Mouse (Mus musculus) gastrocnemius, postnatal 36 days (tissue): ENCODE measurements around the gene Vps54. TPM values are rescaled to one million over a fixed set of nuclear protein-coding genes. Genes with fewer than 3 reads are reported as not detected.
A peak's percentile ranks its signal among the peaks of the same experiment; 100 is the strongest.
"Not testable (repeated sequence)": the region's sequence is repeated elsewhere in the genome, so short reads cannot be mapped to it uniquely, and the experiment has no call there.

Experiments used
- DNase-seq, 2 experiments: peaks; one replicate each; pipeline ENCODE4 v3.0.0; 2022
- intact Hi-C: fragments of 180-260 bp; cut with DNase I; formaldehyde crosslinking; loops from one replicate; pipeline ENCODE4 v1.15.1; 2025
- total RNA-seq, 2 experiments: library from RNA; stranded (reverse); gene quantifications; 2 replicates each; pipeline ENCODE4 v1.2.3; 2021

Vps54 gene
- total RNA-seq, 2 experiments from 2014 or later = 16.3 to 16.8 TPM

DNA sequence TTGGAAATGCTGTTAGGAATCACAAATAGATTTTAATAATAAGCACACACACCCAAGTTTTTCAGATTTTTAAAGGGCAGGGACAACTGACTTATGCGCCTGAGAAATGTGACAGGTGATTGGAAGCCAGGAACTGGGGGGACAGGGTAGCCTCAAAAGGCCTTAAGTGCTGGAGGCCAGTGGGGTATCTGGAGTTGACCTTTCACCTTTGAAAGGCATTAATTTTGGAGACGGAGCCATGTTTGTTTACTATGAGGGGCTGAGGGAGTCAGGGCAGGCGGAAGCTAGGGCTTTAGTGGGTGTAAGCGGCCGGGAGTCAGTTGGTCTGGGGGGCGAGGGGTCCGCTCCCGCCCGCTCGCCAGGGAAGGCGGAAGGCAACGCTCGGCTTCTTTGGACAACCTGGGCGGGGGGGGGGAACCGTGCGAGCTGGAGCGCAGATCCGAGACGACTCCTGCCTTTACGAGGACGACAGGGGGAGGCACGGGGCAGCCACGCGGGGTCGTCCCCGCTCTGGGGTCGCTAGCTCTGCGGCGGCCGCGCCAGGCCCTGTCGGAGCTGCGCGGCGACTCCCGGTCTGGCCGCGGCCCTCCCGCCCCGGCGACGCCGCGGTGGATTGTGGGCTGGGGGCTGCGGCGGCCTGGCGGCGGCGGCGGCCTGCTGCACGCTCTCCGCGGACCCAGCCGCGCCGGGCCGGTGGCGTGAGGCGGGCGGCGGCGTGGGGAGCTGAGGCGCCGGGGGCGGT lies 631 bp upstream of the Vps54 start:
- intact Hi-C loops = loop anchor here (10.0 kb wide), 1 partner anchor 144 kb away; the partner anchor contains the start of gene Peli1
- peak in 1 of 2 experiments; percentile 55 for DNase-seq

DNA sequence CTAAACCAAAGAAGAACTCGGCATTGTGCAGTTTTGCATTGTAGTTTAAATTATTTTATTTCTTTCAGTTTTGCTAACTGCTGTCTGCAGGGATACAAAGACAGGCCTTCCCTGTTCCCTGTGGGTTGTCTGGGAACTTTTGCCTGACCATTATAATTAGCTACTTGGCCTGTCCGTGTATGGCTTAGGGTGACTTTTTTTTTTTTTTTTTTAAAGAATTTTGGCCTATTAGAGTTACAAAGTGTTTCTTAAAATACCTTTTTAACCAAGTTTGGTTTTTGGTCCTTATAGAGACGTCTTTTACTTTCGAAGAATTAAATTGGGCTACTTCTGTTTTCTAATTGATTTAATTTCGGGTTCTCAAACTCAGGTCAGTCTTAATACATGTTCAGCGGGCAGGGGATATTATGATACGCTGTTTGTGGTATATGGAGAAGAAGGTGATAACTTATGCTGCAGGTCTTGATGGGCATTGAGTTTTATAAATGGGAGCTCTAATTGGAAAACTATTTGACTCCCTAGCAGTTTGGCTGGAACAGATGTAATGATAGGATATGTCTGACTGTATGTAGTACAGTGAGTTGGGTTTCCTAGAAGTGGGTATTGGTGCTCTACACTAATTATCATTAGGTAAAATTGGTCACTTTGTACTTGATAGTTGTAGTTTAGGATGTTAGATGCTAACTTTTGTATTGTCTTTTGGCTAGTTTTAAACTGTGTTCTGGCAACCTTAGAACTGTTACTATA lies 855 bp downstream of the Vps54 start:
- DNase-seq = no peak
- intact Hi-C loops = loop anchor here (10.0 kb wide), 1 partner anchor 145 kb away; the partner anchor contains the start of gene Peli1

DNA sequence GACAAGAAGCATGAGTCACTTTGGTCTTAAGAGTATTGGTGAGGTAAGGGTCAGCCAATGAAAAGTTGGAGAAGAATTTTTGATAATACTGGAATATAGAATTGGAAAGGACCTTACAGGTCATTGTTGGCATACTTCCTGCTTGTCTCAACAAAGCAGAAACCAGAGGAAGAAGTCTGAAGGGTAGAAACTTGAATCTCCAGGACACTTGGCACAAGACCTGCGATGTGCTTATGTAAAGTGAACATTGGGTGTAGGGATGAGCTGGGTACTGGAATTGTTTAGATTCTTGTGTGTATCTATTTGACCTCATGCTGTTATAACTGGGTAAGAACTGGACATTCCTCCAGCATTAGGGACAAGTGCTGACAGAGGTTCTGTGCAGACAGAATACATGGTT lies 2.3 kb downstream of the Vps54 start:
- intact Hi-C loops = no loop called here

DNA sequence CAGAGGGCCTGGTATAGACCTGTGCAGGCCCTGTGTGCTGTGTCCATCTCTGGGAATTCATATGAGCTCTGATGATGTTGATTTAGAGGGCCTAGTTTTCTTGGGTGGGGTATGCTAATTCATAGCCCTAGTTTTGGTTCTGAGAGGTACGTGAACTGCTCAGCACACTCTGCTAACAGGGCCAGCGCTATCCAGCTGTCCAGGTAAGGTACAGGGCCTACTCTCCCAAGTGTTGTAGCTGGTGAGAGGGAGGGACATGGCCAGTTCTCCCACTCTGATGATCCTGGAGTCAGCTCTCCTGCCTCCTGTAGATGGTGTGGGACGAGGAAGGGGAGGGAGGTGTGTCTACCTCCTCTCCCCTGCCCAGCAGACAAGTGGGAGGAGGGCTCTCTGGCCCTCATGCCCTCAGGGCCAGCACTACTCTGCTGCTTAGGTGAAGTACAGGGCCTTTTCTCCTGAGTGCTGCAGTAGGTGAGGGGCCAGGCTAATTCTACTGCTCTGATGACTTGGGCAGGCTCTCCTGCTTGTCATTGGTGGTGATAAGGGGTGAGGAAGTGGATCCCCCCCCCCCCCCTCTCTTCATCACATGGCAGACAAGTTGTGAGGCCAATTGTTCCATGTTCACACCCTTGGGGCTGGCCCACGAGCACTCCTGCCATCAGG lies 8.3 kb downstream of the Vps54 start:
- intact Hi-C loops = no loop called here
- DNase-seq = no peak

More for the DNA sequence above, 2.3 kb downstream of the Vps54 start:
- DNase-seq = no peak

DNA sequence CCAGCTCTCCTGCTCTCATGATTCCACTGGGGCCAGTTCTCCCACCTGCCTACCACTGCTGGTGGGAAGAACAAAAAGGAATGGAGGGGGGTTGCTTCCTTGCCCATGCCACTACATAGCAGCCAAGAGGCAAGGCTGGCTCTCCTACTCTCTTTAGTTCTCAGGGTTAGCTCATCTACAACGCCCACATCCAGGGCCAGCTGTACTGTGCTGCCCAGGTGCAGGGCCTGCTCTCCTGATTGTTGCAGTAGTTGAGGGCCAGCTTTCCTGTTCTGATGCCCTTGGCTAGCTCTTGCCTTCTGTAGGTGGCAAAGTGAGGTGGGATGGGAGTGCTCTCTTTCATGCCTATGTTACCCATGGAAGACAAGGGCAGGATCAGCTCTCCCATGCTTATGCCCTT lies 8.9 kb downstream of the Vps54 start:
- no peak for DNase-seq
- intact Hi-C loops = no loop called here

DNA sequence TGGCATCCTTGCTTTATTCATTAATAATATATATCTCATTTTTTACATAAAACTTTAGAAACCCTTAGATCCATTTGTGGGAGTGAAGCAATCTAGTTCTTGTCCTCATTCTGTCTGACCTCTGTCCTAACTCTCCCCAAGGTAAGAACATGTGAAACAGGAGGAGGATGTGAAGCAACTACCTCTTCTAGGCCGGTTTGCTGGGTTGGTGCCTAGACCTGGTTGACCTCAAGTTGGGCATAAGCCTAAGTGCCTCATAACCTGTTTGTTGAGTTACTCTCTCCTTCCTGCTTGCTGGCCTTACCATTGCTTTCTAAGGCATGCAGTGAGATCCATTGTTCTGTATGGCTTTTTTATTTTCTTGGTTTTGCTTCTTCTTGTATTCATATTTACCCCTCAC lies 11.3 kb downstream of the Vps54 start:
- intact Hi-C loops = loop anchor here (2.0 kb wide), 1 partner anchor 50 kb away; no protein-coding TSS in a partner anchor
- DNase-seq = no peak

DNA sequence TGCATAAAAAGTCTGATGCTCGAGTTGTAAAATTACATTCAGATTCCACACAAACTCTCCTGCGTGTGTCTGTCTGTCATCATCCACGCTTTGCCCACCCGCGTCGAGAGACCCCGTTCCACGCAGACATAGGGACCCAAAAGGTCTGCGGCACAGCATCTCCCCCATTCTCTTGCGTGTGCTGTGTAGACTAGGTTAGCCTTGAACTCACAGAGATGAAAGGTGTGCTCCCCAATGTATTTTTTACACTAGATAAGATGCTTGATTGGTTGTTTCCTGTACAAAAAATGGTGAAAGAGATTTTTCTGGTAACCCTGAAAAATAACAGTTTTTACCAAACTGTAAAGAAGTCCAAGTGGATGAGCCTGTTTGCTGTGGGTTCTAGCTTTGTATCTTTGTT lies 19.5 kb downstream of the Vps54 start:
- DNase-seq, intact Hi-C loops: not testable (repeated sequence)

DNA sequence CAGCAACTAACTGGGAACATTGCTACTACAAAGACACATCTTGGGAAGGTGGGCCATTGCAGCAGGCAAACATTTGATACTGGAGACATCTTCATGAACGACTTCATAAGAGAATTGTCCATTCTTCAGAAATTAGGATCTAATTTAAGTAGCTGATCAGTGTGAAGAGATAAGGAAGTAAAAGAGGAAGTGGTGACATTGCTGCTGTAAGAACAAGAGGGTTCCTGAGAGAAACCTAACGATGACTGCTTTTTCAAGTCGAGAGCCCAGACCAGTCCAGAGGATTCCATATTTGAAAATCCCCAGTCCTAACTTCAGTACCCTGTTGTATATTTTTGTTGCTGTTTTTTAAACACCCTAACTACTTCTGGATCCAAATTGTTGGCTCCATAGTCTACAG lies 26.3 kb downstream of the Vps54 start:
- intact Hi-C loops = no loop called here
- no peak for DNase-seq

DNA sequence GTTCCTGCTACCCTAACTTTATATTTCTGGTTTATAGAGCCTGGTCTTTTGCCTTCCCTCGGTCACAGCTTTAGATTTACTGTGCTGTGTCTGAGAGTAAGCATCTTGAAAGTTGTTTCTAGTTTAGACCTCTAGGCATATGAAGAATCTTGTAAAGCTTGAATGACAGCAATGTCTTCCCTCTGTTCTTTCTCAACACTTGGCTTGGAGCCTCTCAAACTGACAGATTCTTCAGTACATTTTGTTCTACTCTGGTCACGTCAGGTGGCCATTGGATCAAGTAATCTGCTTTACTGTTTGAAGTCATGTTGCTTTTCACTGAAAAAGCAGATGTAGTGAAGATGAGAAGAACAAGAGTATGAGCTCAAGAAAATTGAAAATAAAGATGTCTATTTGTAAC lies 37.1 kb downstream of the Vps54 start:
- intact Hi-C loops = no loop called here
- DNase-seq = no peak

DNA sequence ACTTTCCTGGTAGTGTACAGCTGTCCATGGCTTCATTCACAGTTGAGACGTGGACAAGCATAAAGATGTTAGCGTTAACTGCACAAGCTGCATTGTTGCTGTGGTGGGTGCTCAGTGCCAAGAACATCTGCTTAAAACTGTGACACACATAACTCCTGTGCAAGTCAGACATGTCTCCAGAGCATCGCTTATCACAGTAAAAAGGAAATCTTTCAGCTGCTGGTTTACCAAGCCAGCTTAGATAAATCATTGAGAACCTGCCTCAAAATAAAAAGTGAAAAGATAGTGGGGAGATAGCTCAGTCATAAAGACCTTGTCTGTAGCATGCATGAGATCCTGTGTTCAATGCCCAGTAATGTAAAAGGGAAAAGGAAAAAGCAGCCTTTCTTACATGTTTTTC lies 47.3 kb downstream of the Vps54 start:
- intact Hi-C loops = no loop called here
- DNase-seq = no peak

DNA sequence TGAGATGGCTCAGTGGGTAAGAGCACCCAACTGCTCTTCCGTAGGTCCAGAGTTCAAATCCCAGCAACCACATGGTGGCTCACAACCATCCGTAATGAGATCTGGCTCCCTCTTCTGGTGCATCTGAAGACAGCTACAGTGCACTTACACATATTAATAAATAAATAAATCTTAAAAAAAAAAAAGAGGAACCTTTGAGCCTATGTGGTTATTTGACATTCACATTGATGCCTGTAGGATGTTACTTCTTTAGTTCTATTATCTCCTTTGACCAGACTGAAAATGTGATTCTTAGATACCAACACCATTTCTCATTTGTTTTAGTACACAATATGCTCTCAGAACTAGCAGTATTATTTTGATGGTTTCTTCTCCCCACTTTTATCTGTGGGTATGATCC lies 49.1 kb downstream of the Vps54 start:
- intact Hi-C loops, DNase-seq: not testable (repeated sequence)

DNA sequence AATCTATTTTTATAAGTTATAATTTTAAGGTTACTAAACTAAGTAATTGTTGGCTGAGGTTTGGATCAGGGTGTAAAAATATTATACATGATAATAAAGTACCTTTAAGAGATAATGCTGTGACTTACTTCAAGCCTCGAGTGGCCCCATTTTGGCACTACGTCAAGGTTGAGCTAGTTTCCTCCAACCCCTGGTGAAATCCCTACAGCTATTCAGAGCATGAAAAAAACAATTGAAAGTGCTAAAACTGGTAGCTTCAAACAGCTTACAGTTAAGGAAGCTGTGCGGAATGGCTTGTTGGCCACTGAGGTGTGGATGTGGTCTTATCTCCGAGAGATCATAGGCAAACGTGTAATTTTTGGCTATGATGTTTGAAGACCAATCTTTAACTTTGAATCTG lies 56.4 kb downstream of the Vps54 start:
- intact Hi-C loops = no loop called here
- no peak for DNase-seq

DNA sequence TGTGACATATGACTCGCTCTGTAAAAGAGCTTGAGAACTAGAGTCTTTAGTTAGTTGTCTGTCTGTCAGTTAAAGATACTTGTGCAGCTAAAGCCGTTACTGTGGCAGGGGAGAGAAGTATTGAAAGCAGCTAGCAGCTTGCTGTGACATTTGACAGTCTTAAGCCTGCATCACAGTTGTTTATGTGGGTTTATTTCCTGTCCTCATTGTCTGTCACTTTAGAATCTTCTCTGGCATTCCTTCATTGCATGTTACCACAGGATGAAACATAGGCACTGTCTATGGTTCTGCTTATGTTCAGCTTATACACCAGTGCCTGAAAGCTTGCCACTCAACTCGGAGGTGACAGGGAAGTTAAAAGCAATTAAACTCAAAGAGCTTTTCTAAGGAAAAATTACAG lies 64.5 kb downstream of the Vps54 start:
- DNase-seq = no peak
- intact Hi-C loops = no loop called here

DNA sequence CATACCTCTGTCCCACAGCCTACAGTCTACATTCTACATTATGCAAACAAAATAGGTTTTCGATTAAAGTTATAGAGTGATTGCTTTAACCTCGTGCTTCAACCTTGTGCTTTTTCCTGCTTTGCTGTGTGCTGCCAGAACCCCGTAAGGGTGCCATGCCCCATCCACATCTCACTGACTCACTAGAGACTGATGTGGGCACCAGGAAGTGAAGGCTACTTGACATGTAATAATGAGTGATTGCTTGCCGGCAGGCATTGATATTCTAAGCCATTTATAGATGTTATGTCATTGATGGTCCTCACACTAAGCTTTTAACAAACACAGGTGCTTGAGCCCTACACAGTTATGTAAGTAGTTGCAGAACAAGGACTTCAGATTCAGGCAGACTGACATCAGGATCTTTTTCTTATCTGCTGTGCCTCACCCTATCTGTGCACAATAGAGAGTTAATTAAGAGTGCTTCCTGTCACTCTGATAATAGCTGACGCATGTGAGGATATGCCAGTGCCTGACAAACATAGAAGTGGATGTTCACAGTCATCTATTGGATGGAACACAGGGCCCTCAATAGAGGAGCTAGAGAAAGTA lies 68.1 kb downstream of the Vps54 start:
- DNase-seq = no peak
- intact Hi-C loops = no loop called here

DNA sequence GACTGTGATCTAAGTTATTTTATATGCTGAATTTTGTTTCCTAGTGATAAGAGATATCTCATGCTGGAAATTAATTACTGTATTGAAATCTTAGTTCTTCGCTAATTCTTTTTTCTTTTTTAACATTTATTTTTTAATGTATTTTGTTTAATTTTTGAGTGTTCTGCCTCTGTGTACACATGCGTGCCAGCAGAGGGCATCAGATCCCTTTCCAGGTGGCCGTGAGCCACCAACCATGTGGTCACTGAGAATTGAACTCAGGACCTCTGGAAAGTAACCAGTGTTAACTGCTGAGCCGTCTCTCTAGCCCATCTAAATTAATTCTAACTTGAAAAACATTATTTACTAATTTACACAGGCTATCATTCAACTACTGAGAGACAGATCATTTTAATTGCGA lies 69.0 kb downstream of the Vps54 start:
- intact Hi-C loops = no loop called here
- peak in 1 of 2 experiments; percentile 15 for DNase-seq

DNA sequence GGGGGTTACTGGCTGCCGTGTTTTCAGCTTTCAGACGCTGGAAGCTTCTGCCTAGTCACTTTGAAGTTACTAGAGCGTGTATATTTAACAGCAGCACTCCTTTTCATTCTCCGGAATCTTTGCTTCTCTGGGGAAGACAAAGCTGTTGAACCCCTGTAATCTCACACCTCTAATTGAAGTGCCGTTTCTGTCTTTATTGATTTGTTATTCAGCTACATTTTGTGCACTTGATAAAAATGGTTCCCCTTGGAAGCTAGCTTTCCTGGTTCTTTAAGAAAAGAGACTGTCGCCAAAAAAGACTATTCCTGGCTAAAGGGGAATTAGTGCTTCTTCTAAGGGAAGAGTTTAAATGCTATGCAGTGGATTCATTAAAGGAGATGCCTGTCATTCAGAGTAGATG lies 70.4 kb downstream of the Vps54 start:
- intact Hi-C loops = no loop called here
- no peak for DNase-seq

DNA sequence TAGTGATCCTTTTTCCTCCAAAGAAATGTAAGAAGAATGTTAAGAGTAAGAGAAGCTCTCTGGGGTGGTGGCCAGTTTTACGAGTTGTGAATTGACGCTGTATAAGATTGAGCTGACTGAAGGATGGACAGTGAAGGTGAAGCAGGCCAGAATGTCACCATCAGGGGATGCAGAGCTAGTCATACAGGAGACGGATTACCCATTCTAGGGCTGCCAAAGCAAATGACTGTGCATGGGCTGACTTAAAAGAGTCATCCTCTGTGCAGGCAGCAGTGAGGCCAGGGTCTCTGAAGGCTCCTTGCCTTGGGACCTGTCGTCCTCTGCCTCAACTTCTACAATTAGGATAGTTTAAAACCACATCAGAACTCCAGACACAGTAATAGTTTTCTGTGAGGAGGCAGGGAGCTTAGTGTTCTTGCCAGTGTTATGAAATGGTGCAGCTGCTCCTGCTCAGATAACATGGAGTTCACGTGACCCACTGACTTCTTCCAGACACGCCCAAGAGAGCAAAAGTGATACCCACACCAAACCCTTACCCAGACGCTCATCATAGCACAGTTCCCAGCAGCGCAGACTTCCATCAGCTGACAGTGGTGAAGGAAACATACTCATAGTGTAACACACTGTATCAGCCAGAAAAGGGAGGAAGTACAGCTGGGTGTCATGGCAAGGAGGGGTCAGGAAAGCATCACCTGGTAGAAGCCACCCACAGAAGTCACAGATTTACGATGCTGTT lies 75.0 kb downstream of the Vps54 start:
- intact Hi-C loops = no loop called here
- peak in 1 of 2 experiments; percentile 42 for DNase-seq

DNA sequence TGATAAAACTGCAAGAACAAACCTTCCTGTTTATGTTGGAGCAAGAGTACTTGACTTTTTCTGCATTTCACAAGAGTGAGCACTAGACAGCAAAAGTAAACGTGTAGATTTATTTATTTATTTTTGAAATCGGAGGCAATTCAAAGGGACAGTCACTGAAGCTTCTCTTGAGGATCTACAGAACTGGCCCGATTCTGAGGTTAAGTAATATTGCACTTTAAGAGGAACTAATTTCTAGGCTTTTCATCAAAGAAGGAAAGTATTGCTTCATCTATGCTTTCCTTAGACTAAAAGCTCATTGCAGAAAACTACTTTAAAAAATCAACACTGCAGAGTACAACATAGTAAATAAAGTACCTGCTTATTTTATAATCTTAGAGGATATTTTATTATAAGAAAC lies 82.5 kb downstream of the Vps54 start:
- intact Hi-C loops = no loop called here
- DNase-seq = no peak

DNA sequence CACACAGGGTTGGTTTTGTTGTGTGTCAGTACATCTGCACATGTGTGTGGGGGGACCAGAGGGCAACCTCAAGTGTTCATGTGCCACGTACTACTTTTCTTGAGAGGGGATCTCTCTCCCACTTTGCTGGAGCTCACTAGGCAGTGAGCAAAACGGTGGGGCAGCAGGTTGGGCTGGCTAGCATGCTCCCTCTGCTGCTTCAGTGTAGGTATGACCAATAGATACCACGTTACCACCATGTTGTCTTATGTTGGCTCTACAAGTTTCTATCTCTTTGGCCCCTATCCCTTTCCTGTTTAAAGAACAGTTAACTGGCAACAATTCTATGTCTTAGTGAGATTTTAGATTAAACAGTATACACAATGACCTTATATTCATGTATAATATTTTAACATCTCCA lies 83.3 kb downstream of the Vps54 start:
- no peak for DNase-seq
- intact Hi-C loops = no loop called here

DNA sequence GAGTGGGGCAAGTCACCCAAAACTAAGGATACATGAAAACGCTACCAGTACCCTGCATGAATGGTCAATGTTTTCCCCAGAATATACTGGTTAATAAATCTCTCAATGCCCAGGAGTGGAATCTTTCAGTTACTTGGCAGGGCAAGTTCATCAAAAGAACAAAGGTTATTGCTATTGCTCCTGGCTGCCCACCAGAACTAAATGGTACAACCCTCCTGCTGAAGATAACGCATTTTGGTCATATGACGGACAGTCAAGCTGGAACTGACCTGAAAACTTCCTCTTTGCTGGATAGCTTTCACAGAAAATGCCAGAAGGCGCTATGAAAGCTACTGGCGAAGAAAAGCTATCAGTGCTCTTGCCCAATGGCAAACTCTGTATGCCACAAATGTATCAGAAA lies 86.7 kb downstream of the Vps54 start:
- intact Hi-C loops = no loop called here
- DNase-seq = no peak
